Mouse (Mus musculus) liver, postnatal 0 days (tissue): Measurements from ENCODE around the gene Sumf2.

Source experiments
- CTCF ChIP-seq: sonication (generic); IDR thresholded peaks from 2 replicates; pipeline ENCODE4 v1.5.1; 2016; ENCODE audit warnings: antibody characterized with exemption, low read depth
- EP300 ChIP-seq: IDR thresholded peaks from 2 replicates; pipeline ENCODE4 v1.6.1; 2016; ENCODE audit warnings: antibody characterized with exemption, low read depth, mild to moderate bottlenecking

DNA sequence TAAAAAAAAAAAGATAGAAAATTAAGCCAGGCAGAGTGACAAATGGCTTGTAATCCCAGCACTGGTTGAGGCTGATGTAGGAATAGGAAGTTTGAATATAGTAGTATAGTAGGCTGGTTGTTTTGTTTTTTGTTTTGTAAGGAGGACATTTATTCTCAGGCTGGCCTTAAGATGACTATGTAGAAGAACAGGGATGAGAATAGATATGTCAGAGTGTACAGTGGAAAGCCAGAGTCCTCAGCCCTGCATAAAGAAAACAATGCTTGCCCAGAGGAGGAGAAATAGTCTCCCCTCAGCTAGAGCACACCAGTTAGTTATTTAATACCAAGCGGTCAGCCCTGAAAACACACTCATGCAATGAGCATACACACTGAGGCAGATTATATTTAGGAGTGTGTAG, 51.7 kb downstream of the Sumf2 start, which contains the start of gene Phkg1:
- TF ChIP-seq CTCF = no peak
- TF ChIP-seq EP300 = no peak
